Mouse (Mus musculus) lung, postnatal 25 days (tissue): ENCODE data around the gene Chrm4.

Experiments
- DNase-seq: peaks from one replicate; pipeline ENCODE4 v3.0.0; 2022; ENCODE audit warnings: low spot score

Chrm4 gene

GRCm38 (mm10) chr2:91963443-91963932, 36.4 kb downstream of the Chrm4 start:
- DNase-seq, result peak; percentile 97

GRCm38 (mm10) chr2:91964610-91965204, 37.7 kb downstream of the Chrm4 start:
- no peak for DNase-seq

- peak; percentile 89 for DNase-seq
Observed at GRCm38 (mm10) chr2:91965417-91965816, 38.4 kb downstream of the Chrm4 start.

- DNase-seq, result no peak
Observed at GRCm38 (mm10) chr2:91966367-91966766, 39.3 kb downstream of the Chrm4 start.

- peak; percentile 81 for DNase-seq
Observed at GRCm38 (mm10) chr2:91967962-91968361, 40.9 kb downstream of the Chrm4 start.

GRCm38 (mm10) chr2:91971231-91972097, 44.4 kb downstream of the Chrm4 start:
- peak; percentile 68 for DNase-seq

GRCm38 (mm10) chr2:91972121-91972566, 45.1 kb downstream of the Chrm4 start:
- no peak for DNase-seq

- DNase-seq, result no peak
Observed at GRCm38 (mm10) chr2:91973416-91974135, 46.5 kb downstream of the Chrm4 start.

GRCm38 (mm10) chr2:91975581-91976541, 48.8 kb downstream of the Chrm4 start, which contains the start of gene Dgkz:
Gene Dgkz, minus strand, starts transcription at chr2:91975864.
- DNase-seq, result no peak

- DNase-seq, result no peak
Observed at GRCm38 (mm10) chr2:91977960-91978359, 50.9 kb downstream of the Chrm4 start.
